Mouse (Mus musculus) forebrain, embryonic 13.5 days (tissue): Measurements from ENCODE around the gene Cdh4. TPM values are rescaled to one million over a fixed set of nuclear protein-coding genes. Genes with fewer than 3 reads are reported as not detected.

ENCODE experiments used
- ATAC-seq: fragments of 200-750 bp; cut with Nextera tagmentation; 2 replicates; pipeline ENCODE4 v1.8.0; 2017
- H3K27ac ChIP-seq: fragments of 300-500 bp; sonication (generic); 2 replicates; pipeline ENCODE4 v1.5.1; 2015; ENCODE audit warnings: inconsistent platforms, mild to moderate bottlenecking, moderate library complexity
- H3K27me3 ChIP-seq: fragments of 300-500 bp; sonication (generic); 2 replicates; pipeline ENCODE4 v1.6.1; 2015; ENCODE audit warnings: mild to moderate bottlenecking, inconsistent platforms
- H3K36me3 ChIP-seq: fragments of 300-500 bp; sonication (generic); 2 replicates; pipeline ENCODE4 v1.6.1; 2015; ENCODE audit warnings: mild to moderate bottlenecking, inconsistent platforms; ENCODE audit not compliant: poor library complexity, severe bottlenecking
- H3K4me1 ChIP-seq: fragments of 300-500 bp; sonication (generic); 2 replicates; pipeline ENCODE4 v1.6.1; 2015; ENCODE audit warnings: inconsistent platforms
- H3K4me2 ChIP-seq: fragments of 300-500 bp; sonication (generic); 2 replicates; pipeline ENCODE4 v1.6.1; 2015; ENCODE audit warnings: inconsistent platforms, mild to moderate bottlenecking, moderate library complexity
- H3K4me3 ChIP-seq: fragments of 300-500 bp; sonication (generic); 2 replicates; pipeline ENCODE4 v1.5.1; 2015; ENCODE audit warnings: mild to moderate bottlenecking, inconsistent platforms
- H3K9ac ChIP-seq: fragments of 300-500 bp; sonication (generic); 2 replicates; pipeline ENCODE4 v1.6.1; 2015; ENCODE audit warnings: mild to moderate bottlenecking, inconsistent platforms
- H3K9me3 ChIP-seq: fragments of 300-500 bp; sonication (generic); replicated peaks from 2 replicates; pipeline ENCODE4 v1.6.1; 2016; ENCODE audit warnings: inconsistent platforms
- WGBS: fragments of 180-500 bp; shearing (Covaris S2); methylation state at CpG from one replicate; pipeline ENCODE4 v1.1.7; 2015; 5-methylcytosine and 5-hydroxymethylcytosine counted together
- polyA plus RNA-seq: library from polyadenylated mRNA; unstranded; fragments of >200 nt; fragmentation: Nextera tagmentation; extraction: Ambion mirVana; gene quantifications from 2 replicates; pipeline ENCODE4 v1.2.1, GENCODE M21; 2015

The Cdh4 gene
- polyA plus RNA-seq, 1 experiment from 2014 or later: 30.3 TPM

- Histone ChIP-seq H3K9ac (no peak overlapping the region), H3K4me1 (peaks cover 12% of the 10 kb centered on the region), H3K4me3 (no peak overlapping the region), H3K4me2 (no peak overlapping the region), H3K27ac (no peak overlapping the region), H3K27me3 (no peaks in the 10 kb centered on the region; the same call in 1 of the 2 replicates), H3K36me3 (no peaks in the 10 kb centered on the region), H3K9me3 (no peaks in the 10 kb centered on the region)
- ATAC-seq: no peak
- WGBS: 89% methylated on average over 6 of the region's 6 CpGs
Observed at GRCm38 (mm10) chr2:179828968-179829367, 386.7 kb downstream of the Cdh4 start.

GRCm38 (mm10) chr2:179829972-179830371 lies 387.7 kb downstream of the Cdh4 start:
- Histone ChIP-seq H3K4me1 (0 out of 2 replicates have a peak, but pooled peaks cover 3% of the 10 kb centered on the region), H3K4me3 (no peak overlapping the region), H3K27me3 (no peaks in the 10 kb centered on the region; the same call in 1 of the 2 replicates), H3K9ac (no peak overlapping the region), H3K36me3 (no peaks in the 10 kb centered on the region), H3K27ac (no peak overlapping the region), H3K4me2 (no peak overlapping the region), H3K9me3 (no peaks in the 10 kb centered on the region)
- ATAC-seq: no peak
- WGBS: 29% methylated on average over 6 of the region's 6 CpGs

- Histone ChIP-seq H3K36me3 (no peaks in the 10 kb centered on the region), H3K9ac (no peak overlapping the region), H3K4me1 (peaks cover 7% of the 10 kb centered on the region), H3K9me3 (no peaks in the 10 kb centered on the region), H3K27me3 (no peaks in the 10 kb centered on the region), H3K27ac (no peak overlapping the region), H3K4me3 (no peak overlapping the region), H3K4me2 (no peak overlapping the region)
- WGBS: 58% methylated on average over 9 of the region's 9 CpGs
- ATAC-seq: no peak
Observed at GRCm38 (mm10) chr2:179834892-179835291, 392.7 kb downstream of the Cdh4 start.

- no peak overlapping the region for H3K4me2 ChIP-seq
- H3K4me1 ChIP-seq: peaks cover 7% of the 10 kb centered on the region
- no peak overlapping the region for H3K4me3 ChIP-seq
- no peak overlapping the region for H3K9ac ChIP-seq
- WGBS: 36% methylated on average over 7 of the region's 7 CpGs
- no peak for ATAC-seq
- no peaks in the 10 kb centered on the region for H3K9me3 ChIP-seq
- no peaks in the 10 kb centered on the region for H3K27me3 ChIP-seq
- H3K27ac ChIP-seq: no peak overlapping the region
- H3K36me3 ChIP-seq: no peaks in the 10 kb centered on the region
Observed at GRCm38 (mm10) chr2:179835570-179835969, 393.3 kb downstream of the Cdh4 start.

GRCm38 (mm10) chr2:179837186-179837585 lies 395.0 kb downstream of the Cdh4 start:
- H3K27me3 ChIP-seq: no peaks in the 10 kb centered on the region
- no peaks in the 10 kb centered on the region for H3K9me3 ChIP-seq
- H3K4me2 ChIP-seq: no peak overlapping the region
- WGBS: 72% methylated on average over 10 of the region's 10 CpGs
- H3K27ac ChIP-seq: no peak overlapping the region; the same call in 1 of the 2 replicates
- no peak overlapping the region for H3K4me3 ChIP-seq
- H3K4me1 ChIP-seq: peaks cover 9% of the 10 kb centered on the region
- H3K9ac ChIP-seq: no peak overlapping the region; the same call in 1 of the 2 replicates
- H3K36me3 ChIP-seq: no peaks in the 10 kb centered on the region
- no peak for ATAC-seq

GRCm38 (mm10) chr2:179838036-179838435 lies 395.8 kb downstream of the Cdh4 start:
- no peaks in the 10 kb centered on the region for H3K36me3 ChIP-seq
- no peak overlapping the region for H3K9ac ChIP-seq
- no peaks in the 10 kb centered on the region for H3K9me3 ChIP-seq
- ATAC-seq: no peak
- no peak overlapping the region for H3K4me3 ChIP-seq
- H3K27ac ChIP-seq: no peak overlapping the region
- H3K4me1 ChIP-seq: peaks cover 17% of the 10 kb centered on the region
- H3K4me2 ChIP-seq: no peak overlapping the region
- WGBS: 83% methylated on average over 7 of the region's 7 CpGs
- no peaks in the 10 kb centered on the region for H3K27me3 ChIP-seq

GRCm38 (mm10) chr2:179842610-179843389 lies 400.6 kb downstream of the Cdh4 start:
- 69% methylated on average over 12 of the region's 12 CpGs for WGBS
- Histone ChIP-seq H3K36me3 (peaks cover 7% of the 10 kb centered on the region; the same call in 1 of the 2 replicates), H3K27ac (peak overlapping the region; percentile 49; the same call in 1 of the 2 replicates), H3K4me2 (no peak overlapping the region), H3K4me1 (peaks cover 25% of the 10 kb centered on the region), H3K9me3 (no peaks in the 10 kb centered on the region), H3K4me3 (no peak overlapping the region), H3K9ac (0 out of 2 replicates have a peak overlapping the region, but pooled peaks have one; percentile 5), H3K27me3 (no peaks in the 10 kb centered on the region)
- ATAC-seq: peak; percentile 73

- H3K4me2 ChIP-seq: no peak overlapping the region
- WGBS: 50% methylated on average over 9 of the region's 9 CpGs
- peaks cover 41% of the 10 kb centered on the region for H3K4me1 ChIP-seq
- H3K27me3 ChIP-seq: no peaks in the 10 kb centered on the region
- no peak; the same call in 1 of the 2 replicates for ATAC-seq
- H3K4me3 ChIP-seq: no peak overlapping the region
- H3K9ac ChIP-seq: no peak overlapping the region
- H3K27ac ChIP-seq: peak overlapping the region; percentile 53
- H3K9me3 ChIP-seq: no peaks in the 10 kb centered on the region
- peaks cover 13% of the 10 kb centered on the region; the same call in 1 of the 2 replicates for H3K36me3 ChIP-seq
Observed at GRCm38 (mm10) chr2:179849732-179850131, 407.5 kb downstream of the Cdh4 start.

GRCm38 (mm10) chr2:179852169-179852568 lies 409.9 kb downstream of the Cdh4 start:
- no peaks in the 10 kb centered on the region for H3K9me3 ChIP-seq
- peaks cover 40% of the 10 kb centered on the region for H3K4me1 ChIP-seq
- no peaks in the 10 kb centered on the region for H3K27me3 ChIP-seq
- peak overlapping the region; percentile 27; the same call in 1 of the 2 replicates for H3K27ac ChIP-seq
- ATAC-seq: no peak
- H3K4me2 ChIP-seq: no peak overlapping the region
- no peak overlapping the region for H3K9ac ChIP-seq
- H3K4me3 ChIP-seq: no peak overlapping the region
- WGBS: 80% methylated on average over 10 of the region's 10 CpGs
- peaks cover 9% of the 10 kb centered on the region; the same call in 1 of the 2 replicates for H3K36me3 ChIP-seq

GRCm38 (mm10) chr2:179852862-179853261 lies 410.6 kb downstream of the Cdh4 start:
- Histone ChIP-seq H3K9me3 (no peaks in the 10 kb centered on the region), H3K4me1 (peaks cover 41% of the 10 kb centered on the region), H3K36me3 (peaks cover 5% of the 10 kb centered on the region; the same call in 1 of the 2 replicates), H3K27ac (peak overlapping the region; percentile 27), H3K9ac (no peak overlapping the region), H3K27me3 (no peaks in the 10 kb centered on the region), H3K4me2 (no peak overlapping the region), H3K4me3 (no peak overlapping the region)
- no peak for ATAC-seq
- WGBS: 61% methylated on average over 11 of the region's 11 CpGs

GRCm38 (mm10) chr2:179853892-179854291 lies 411.7 kb downstream of the Cdh4 start:
- no peak overlapping the region for H3K4me2 ChIP-seq
- H3K9me3 ChIP-seq: no peaks in the 10 kb centered on the region
- 0 out of 2 replicates have a peak overlapping the region, but pooled peaks have one; percentile 19 for H3K27ac ChIP-seq
- peaks cover 41% of the 10 kb centered on the region for H3K4me1 ChIP-seq
- no peak overlapping the region for H3K4me3 ChIP-seq
- WGBS: 53% methylated on average over 10 of the region's 10 CpGs
- no peaks in the 10 kb centered on the region for H3K27me3 ChIP-seq
- H3K36me3 ChIP-seq: no peaks in the 10 kb centered on the region
- no peak overlapping the region for H3K9ac ChIP-seq
- no peak for ATAC-seq

GRCm38 (mm10) chr2:179857086-179857485 lies 414.9 kb downstream of the Cdh4 start:
- no peak overlapping the region; the same call in 1 of the 2 replicates for H3K27ac ChIP-seq
- H3K9ac ChIP-seq: peak overlapping the region; percentile 34; the same call in 1 of the 2 replicates
- H3K36me3 ChIP-seq: no peaks in the 10 kb centered on the region
- ATAC-seq: no peak
- H3K4me1 ChIP-seq: peaks cover 31% of the 10 kb centered on the region
- H3K9me3 ChIP-seq: no peaks in the 10 kb centered on the region
- H3K4me3 ChIP-seq: no peak overlapping the region
- no peaks in the 10 kb centered on the region for H3K27me3 ChIP-seq
- WGBS: 70% methylated on average over 4 of the region's 4 CpGs
- H3K4me2 ChIP-seq: no peak overlapping the region
